Mouse (Mus musculus): ENCODE data around the gene Dcbld1. TPM values are rescaled to one million over a fixed set of nuclear protein-coding genes. Genes with fewer than 3 reads are reported as not detected.
A peak's percentile ranks its signal among the peaks of the same experiment; 100 is the strongest.
"Not testable (repeated sequence)": the region's sequence is repeated elsewhere in the genome, so short reads cannot be mapped to it uniquely, and the experiment has no call there.

The Dcbld1 gene
- total RNA-seq, 2 experiments from 2014 or later: 5.3 to 6.9 TPM

GRCm38 (mm10) chr10:52253426-52253825 is 20.0 kb downstream of the Dcbld1 start:
- intact Hi-C loops (cut with DNase I): no loop called here
- DNase-seq (ENCODE audit: low spot score in 2 of 2): no peak

GRCm38 (mm10) chr10:52257768-52258167 is 24.3 kb downstream of the Dcbld1 start:
- no peak for DNase-seq (ENCODE audit: low spot score in 2 of 2)
- intact Hi-C loops (cut with DNase I): no loop called here

DNA sequence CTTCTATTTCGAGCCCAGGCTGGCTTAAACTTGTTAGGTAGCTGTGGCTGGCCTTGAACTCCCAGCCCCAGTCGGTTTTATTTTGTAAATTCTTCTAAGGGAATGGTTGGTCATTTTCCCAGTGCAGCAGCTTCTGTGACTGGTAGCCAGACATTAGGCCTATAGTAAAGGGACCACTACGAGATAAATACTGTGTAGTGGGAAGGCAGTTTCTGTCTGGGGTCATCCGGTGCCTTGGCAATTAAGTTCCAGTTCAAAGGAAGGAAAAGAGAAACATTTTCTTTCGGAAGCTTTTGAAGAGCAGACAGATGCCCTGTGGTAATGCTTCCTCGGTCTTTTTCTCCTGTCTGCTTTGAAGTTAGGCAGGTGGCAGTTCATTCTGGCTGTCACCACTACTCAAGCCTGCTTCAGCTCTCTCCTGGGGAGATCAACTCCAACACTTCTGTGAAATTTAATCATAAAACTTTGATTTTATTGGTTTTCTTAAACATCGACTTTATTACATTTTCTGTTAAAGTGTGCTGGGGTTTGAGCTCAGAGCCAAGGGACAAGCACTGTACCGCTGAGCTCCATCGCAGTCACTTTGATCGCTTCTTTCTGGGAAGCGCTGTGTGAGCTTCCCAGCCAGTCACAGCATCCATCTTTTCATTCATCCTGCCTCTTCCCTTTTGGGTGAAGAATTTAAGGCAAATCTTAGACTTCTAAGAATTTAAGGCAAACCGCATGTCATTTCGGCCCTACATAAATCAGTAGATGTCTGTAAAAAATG is 24.9 kb downstream of the Dcbld1 start:
- intact Hi-C loops (cut with DNase I): no loop called here
- DNase-seq (ENCODE audit: low spot score in 2 of 2): no peak

DNA sequence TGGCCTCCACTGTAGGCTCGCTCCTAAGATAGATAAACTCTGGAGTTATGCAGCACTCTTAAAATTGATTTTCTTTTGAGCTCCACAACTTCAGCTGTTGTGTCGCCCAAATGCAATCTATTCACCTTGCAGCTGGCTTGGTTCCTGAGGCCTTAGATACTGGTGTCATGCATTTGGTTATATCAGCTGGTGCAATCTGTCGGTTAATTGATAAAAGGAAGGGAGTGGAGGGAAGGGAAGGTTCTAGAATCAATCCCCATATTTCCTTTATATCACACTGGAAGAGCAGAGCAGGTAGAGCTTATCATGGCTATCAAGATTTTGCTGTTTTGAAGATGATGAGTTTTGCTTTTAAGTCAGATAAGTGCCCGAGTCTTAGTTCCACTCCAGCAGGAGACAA is 26.8 kb downstream of the Dcbld1 start:
- no peak for DNase-seq (ENCODE audit: low spot score in 2 of 2)
- intact Hi-C loops (cut with DNase I): no loop called here

DNA sequence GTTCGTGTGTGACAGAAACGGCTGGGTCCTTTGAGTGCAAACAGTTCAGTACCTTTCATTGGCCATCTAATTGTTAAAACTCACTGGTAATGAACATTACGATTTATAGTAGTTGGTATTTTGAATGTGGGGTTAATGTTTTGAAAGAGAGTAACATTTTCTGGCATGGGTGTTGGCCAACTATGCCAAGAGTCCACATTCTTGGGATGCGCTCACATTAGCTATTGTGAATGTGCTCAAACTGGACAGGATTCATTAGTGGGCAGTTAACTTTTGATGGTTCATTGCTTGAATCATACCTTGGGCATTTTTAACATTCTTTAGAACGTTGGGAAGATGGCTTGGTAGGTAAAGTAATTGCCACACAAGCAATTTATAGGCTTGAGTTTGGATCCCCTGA is 30.7 kb downstream of the Dcbld1 start:
- DNase-seq (ENCODE audit: low spot score in 2 of 2): no peak
- intact Hi-C loops (cut with DNase I): no loop called here

GRCm38 (mm10) chr10:52268879-52269278 is 35.5 kb downstream of the Dcbld1 start:
- no peak for DNase-seq (ENCODE audit: low spot score in 2 of 2)
- intact Hi-C loops (cut with DNase I): no loop called here

GRCm38 (mm10) chr10:52271385-52271784 is 38.0 kb downstream of the Dcbld1 start:
- intact Hi-C loops (cut with DNase I): no loop called here
- DNase-seq (ENCODE audit: low spot score in 2 of 2): no peak

DNA sequence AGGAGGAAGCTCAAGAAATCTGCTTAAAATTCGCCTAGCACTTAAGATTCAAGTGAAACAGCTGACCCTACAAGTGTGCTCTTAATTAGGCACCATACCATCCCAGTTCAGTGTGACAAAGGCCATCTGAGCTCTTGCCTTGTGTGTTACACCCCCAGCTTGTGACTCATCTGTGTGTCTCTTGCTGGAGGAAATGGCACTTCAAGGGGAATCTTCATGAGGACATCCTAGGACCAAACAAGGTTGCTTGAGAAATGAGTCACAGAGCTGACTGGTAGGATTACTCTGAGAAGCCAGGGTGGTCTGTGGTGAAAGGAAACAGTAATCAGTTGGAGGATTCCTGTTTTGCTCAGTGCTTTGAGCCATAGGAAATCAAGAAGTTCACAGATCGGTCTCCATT is 39.6 kb downstream of the Dcbld1 start:
- intact Hi-C loops (cut with DNase I): no loop called here
- DNase-seq (ENCODE audit: low spot score in 2 of 2): no peak

GRCm38 (mm10) chr10:52274001-52274909 is 40.8 kb downstream of the Dcbld1 start:
- intact Hi-C loops (cut with DNase I): no loop called here
- DNase-seq (ENCODE audit: low spot score in 2 of 2): peak in 1 of 2 experiments; percentile 12

GRCm38 (mm10) chr10:52274910-52275604 is 41.6 kb downstream of the Dcbld1 start:
- intact Hi-C loops (cut with DNase I): no loop called here
- no peak for DNase-seq (ENCODE audit: low spot score in 2 of 2)

DNA sequence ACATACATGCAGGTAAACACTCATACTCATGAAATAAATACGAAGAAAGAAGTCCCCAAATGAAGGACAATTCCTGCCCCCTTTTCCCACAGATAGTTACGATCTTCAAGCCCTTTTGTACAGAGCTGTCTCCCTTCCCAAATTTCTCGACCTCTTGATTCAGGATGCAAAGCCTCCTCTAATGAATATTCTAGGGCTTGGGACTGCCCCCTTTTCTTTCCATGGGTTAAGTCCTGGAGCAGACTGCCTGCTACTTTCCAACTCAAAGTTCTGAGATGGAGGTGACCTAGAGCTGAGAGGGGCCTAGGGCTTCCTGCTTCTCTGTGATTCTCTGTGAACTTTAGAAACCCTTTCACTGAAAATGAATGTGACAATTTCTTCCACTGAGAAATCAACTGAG is 43.2 kb downstream of the Dcbld1 start:
- intact Hi-C loops (cut with DNase I): no loop called here
- no peak for DNase-seq (ENCODE audit: low spot score in 2 of 2)

DNA sequence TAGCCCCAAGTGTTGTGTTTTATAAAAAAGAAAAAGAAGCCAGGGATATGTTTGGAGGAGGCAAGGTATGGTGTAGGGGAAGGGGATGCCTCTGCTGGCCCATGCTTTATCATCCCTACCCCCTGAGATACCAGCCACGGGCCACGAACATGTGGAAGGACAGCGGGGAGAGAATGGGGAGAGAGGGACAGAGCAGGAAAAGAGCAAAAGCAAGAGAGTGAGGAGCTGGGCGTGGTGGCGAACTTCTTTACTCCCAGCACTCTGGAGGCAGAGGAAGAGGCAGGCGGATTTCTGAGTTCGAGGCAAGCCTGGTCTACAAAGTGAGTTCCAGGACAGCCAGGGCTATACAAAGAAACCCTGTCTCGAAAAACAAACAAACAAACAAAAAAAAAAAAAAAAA is 44.1 kb downstream of the Dcbld1 start:
- DNase-seq (ENCODE audit: low spot score in 2 of 2); intact Hi-C loops (cut with DNase I): not testable (repeated sequence)

- intact Hi-C loops (cut with DNase I): no loop called here
- DNase-seq (ENCODE audit: low spot score in 2 of 2): no peak
Measured at GRCm38 (mm10) chr10:52278011-52278434, 44.6 kb downstream of the Dcbld1 start.

DNA sequence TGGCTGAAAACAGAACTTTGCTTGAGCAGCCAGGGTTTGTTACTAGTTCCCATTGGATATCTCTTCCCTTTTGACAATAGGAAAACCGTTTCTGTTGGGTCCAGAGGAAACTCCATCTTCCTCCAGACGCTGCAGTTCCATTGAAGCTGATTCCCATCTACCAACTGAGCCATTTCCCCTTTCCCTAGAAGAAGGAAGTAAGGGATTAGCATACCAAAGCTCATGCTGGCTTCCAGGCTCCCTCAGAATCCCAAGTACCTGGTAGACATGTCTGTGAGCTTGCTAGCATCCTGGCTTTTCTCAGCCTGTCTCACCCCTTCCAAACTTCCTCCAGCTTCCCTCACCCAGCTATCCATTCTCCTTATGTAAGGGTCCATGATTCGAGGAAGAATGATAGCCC is 45.4 kb downstream of the Dcbld1 start:
- DNase-seq (ENCODE audit: low spot score in 2 of 2): no peak
- intact Hi-C loops (cut with DNase I): no loop called here

GRCm38 (mm10) chr10:52279876-52280275 is 46.5 kb downstream of the Dcbld1 start:
- no peak for DNase-seq (ENCODE audit: low spot score in 2 of 2)

DNA sequence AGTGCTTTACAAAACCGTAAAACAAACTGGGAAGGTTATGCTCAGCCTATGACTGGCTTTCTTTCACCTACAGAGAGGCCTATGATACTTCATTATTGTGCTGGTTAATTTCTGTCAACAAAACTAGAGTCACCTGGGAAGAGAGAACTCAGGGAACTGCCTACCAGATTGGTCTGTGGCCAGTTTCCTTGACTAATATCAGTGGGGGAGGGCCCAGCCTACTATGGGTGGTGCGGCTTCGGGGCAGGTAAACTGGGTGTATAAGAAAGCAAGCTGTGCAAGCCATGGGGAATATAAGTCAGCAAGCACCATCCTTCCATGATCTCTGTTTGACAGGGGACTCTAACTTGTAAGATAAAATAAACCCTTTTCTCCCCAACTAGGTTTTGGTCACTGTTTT is 47.2 kb downstream of the Dcbld1 start:
- intact Hi-C loops (cut with DNase I): no loop called here
- DNase-seq (ENCODE audit: low spot score in 2 of 2): no peak

More at GRCm38 (mm10) chr10:52279876-52280275, 46.5 kb downstream of the Dcbld1 start:
- intact Hi-C loops (cut with DNase I): no loop called here

GRCm38 (mm10) chr10:52281337-52281736 is 47.9 kb downstream of the Dcbld1 start:
- DNase-seq (ENCODE audit: low spot score in 2 of 2): no peak
- intact Hi-C loops (cut with DNase I): no loop called here

DNA sequence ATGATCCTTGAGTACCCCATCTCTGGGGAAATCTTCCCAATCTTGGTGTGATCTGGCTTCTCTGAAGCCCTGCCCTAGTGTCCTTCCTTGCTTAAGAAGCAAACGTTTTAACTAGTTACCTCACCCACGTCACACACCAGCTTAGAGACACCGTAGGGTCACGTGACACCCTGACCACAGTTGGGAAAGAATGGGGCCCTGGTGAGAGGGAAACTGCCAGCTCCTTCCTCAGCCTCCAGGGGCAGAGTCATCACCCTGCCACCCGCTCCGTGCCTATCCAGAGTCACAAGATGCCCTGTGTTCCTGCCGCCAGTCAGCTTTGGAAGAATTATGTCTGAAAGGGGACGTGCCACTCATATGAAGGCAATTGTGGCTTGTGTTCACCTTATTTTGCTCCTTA is 51.2 kb downstream of the Dcbld1 start:
- intact Hi-C loops (cut with DNase I): no loop called here
- DNase-seq (ENCODE audit: low spot score in 2 of 2): no peak

- DNase-seq (ENCODE audit: low spot score in 2 of 2): no peak
- intact Hi-C loops (cut with DNase I): no loop called here
Measured at GRCm38 (mm10) chr10:52287852-52288533, 54.6 kb downstream of the Dcbld1 start.

All from left cerebral cortex, postnatal 14 days (tissue).